Mouse (Mus musculus) forebrain, embryonic 12.5 days (tissue): ENCODE results near the gene Cabcoco1. TPM values are rescaled to one million over a fixed set of nuclear protein-coding genes. Genes with fewer than 3 reads are reported as not detected.

Experiments used
- ATAC-seq: fragments of 200-750 bp; cut with Nextera tagmentation; 2 replicates; pipeline ENCODE4 v1.8.0; 2017; ENCODE audit warnings: moderate TSS enrichment; ENCODE audit not compliant: low FRiP score
- H3K27ac ChIP-seq: fragments of 300-500 bp; sonication (generic); 2 replicates; pipeline ENCODE4 v1.5.1; 2016; ENCODE audit warnings: mild to moderate bottlenecking
- H3K27me3 ChIP-seq: fragments of 300-500 bp; sonication (generic); 2 replicates; pipeline ENCODE4 v1.6.1; 2016; ENCODE audit warnings: mild to moderate bottlenecking
- H3K36me3 ChIP-seq: fragments of 300-500 bp; sonication (generic); replicated peaks from 2 replicates; pipeline ENCODE4 v1.6.1; 2016; ENCODE audit warnings: mild to moderate bottlenecking
- H3K4me1 ChIP-seq: fragments of 300-500 bp; sonication (generic); 2 replicates; pipeline ENCODE4 v1.6.1; 2016
- H3K4me2 ChIP-seq: fragments of 300-500 bp; sonication (generic); 2 replicates; pipeline ENCODE4 v1.6.1; 2016; ENCODE audit warnings: mild to moderate bottlenecking, moderate library complexity
- H3K4me3 ChIP-seq: fragments of 300-500 bp; sonication (generic); replicated peaks from 2 replicates; pipeline ENCODE4 v1.5.1; 2016; ENCODE audit warnings: mild to moderate bottlenecking
- H3K9ac ChIP-seq: fragments of 300-500 bp; sonication (generic); 2 replicates; pipeline ENCODE4 v1.6.1; 2016; ENCODE audit warnings: mild to moderate bottlenecking
- H3K9me3 ChIP-seq: fragments of 300-500 bp; sonication (generic); 2 replicates; pipeline ENCODE4 v1.6.1; 2016
- WGBS: fragments of 180-500 bp; shearing (Covaris S2); methylation state at CpG from one replicate; pipeline ENCODE4 v1.1.7; 2016; 5-methylcytosine and 5-hydroxymethylcytosine counted together
- polyA plus RNA-seq: library from polyadenylated mRNA; unstranded; fragments of >200 nt; fragmentation: Nextera tagmentation; extraction: Ambion mirVana; gene quantifications from 2 replicates; pipeline ENCODE4 v1.2.1, GENCODE M21; 2016

Gene Cabcoco1
- polyA plus RNA-seq, 1 experiment from 2014 or later, result 0.38 TPM

GRCm38 (mm10) chr10:68495246-68495645 lies 46.5 kb downstream of the Cabcoco1 start:
- Histone ChIP-seq H3K4me1 (no peaks in the 10 kb centered on the region), H3K27ac (no peak overlapping the region), H3K27me3 (no peaks in the 10 kb centered on the region), H3K9me3 (no peaks in the 10 kb centered on the region), H3K36me3 (no peaks in the 10 kb centered on the region), H3K9ac (no peak overlapping the region), H3K4me3 (no peak overlapping the region), H3K4me2 (no peak overlapping the region)
- 98% methylated on average over 2 of the region's 2 CpGs for WGBS
- ATAC-seq, result no peak

GRCm38 (mm10) chr10:68491557-68491956 lies 50.1 kb downstream of the Cabcoco1 start:
- Histone ChIP-seq H3K4me2 (no peak overlapping the region), H3K4me1 (no peaks in the 10 kb centered on the region), H3K9ac (no peak overlapping the region), H3K36me3 (no peaks in the 10 kb centered on the region), H3K27me3 (no peaks in the 10 kb centered on the region), H3K9me3 (no peaks in the 10 kb centered on the region), H3K27ac (no peak overlapping the region), H3K4me3 (no peak overlapping the region)
- 88% methylated on average over 11 of the region's 11 CpGs for WGBS
- ATAC-seq, result no peak

GRCm38 (mm10) chr10:68490781-68491180 lies 50.9 kb downstream of the Cabcoco1 start:
- H3K4me3 ChIP-seq, result no peak overlapping the region
- H3K27ac ChIP-seq, result no peak overlapping the region
- WGBS, result 69% methylated on average over 6 of the region's 6 CpGs
- H3K36me3 ChIP-seq, result no peaks in the 10 kb centered on the region
- H3K9ac ChIP-seq, result no peak overlapping the region
- H3K9me3 ChIP-seq, result no peaks in the 10 kb centered on the region
- no peak overlapping the region for H3K4me2 ChIP-seq
- no peaks in the 10 kb centered on the region for H3K4me1 ChIP-seq
- H3K27me3 ChIP-seq, result no peaks in the 10 kb centered on the region
- ATAC-seq, result no peak

GRCm38 (mm10) chr10:68472799-68473198 lies 68.9 kb downstream of the Cabcoco1 start:
- Histone ChIP-seq H3K9ac (no peak overlapping the region), H3K27me3 (no peaks in the 10 kb centered on the region), H3K4me2 (no peak overlapping the region), H3K4me1 (no peaks in the 10 kb centered on the region), H3K9me3 (no peaks in the 10 kb centered on the region), H3K4me3 (no peak overlapping the region), H3K36me3 (no peaks in the 10 kb centered on the region), H3K27ac (no peak overlapping the region)
- WGBS, result 89% methylated on average over 8 of the region's 8 CpGs
- no peak for ATAC-seq

DNA sequence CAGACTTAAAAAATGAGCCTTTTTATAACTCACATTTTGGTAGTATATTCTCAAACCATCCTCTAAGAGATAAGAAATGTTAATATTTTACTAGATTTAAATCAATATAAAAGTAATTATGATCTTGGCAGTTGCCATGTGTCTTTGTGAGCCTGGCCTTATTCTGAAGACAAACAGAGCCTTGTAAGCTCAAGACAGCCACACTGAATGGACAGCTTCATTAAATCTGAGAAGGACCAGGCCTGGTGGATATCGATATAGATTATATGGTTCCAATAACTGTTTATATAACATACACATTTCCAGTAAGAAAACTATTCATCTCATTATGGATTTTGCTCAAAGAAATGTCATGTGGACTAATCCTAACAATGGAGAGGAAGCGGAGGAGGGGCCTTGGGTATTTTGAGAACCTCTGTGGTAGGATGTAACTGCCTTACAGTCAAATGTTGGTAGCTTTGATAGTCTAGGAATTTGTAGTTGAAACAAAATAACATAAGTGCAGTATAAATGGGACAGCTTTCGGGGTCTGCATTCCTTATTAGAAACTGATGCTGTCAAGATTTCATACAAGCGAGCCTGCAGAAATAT lies 75.9 kb downstream of the Cabcoco1 start:
- Histone ChIP-seq H3K4me1 (no peaks in the 10 kb centered on the region), H3K36me3 (no peaks in the 10 kb centered on the region), H3K9me3 (no peaks in the 10 kb centered on the region), H3K27ac (no peak overlapping the region), H3K9ac (no peak overlapping the region), H3K4me3 (no peak overlapping the region), H3K4me2 (no peak overlapping the region), H3K27me3 (no peaks in the 10 kb centered on the region)
- whole genome bisulfite sequencing, result 87% methylated on average over 4 of the region's 4 CpGs
- no peak for ATAC-seq

- H3K9me3 ChIP-seq, result no peaks in the 10 kb centered on the region
- no peaks in the 10 kb centered on the region for H3K4me1 ChIP-seq
- H3K9ac ChIP-seq, result no peak overlapping the region
- H3K4me3 ChIP-seq, result no peak overlapping the region
- no peak overlapping the region for H3K4me2 ChIP-seq
- H3K36me3 ChIP-seq, result no peaks in the 10 kb centered on the region
- no peak for ATAC-seq
- no peaks in the 10 kb centered on the region for H3K27me3 ChIP-seq
- H3K27ac ChIP-seq, result no peak overlapping the region
- WGBS, result 33% methylated on average over 7 of the region's 7 CpGs
Measured at GRCm38 (mm10) chr10:68464943-68465342, 76.8 kb downstream of the Cabcoco1 start.

DNA sequence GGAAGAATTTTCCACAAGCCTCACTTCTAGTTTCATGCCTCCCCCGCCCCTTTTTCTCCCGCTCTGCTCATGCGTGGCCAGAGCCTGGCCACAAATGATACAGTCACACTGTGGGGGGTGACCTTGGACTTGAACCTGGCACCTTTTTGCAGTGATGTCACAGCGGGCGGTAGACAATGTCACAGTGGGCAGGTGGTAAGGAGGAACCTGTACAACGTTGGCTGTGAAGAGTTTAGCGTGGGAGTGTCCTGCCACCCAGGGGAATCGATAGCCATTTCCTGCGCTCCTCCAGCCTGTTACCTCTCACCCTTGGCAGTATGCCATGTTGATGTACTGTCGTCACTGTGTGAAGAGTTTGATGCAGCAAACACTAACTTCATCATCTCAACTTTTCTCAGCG lies 81.9 kb downstream of the Cabcoco1 start:
- 89% methylated on average over 11 of the region's 11 CpGs for WGBS
- Histone ChIP-seq H3K4me3 (no peak overlapping the region), H3K4me2 (no peak overlapping the region), H3K4me1 (no peaks in the 10 kb centered on the region), H3K27me3 (no peaks in the 10 kb centered on the region), H3K27ac (no peak overlapping the region), H3K36me3 (no peaks in the 10 kb centered on the region), H3K9me3 (no peaks in the 10 kb centered on the region), H3K9ac (no peak overlapping the region)
- ATAC-seq, result 0 out of 2 replicates have a peak, but pooled peaks have one; percentile 39

- Histone ChIP-seq H3K4me2 (no peak overlapping the region), H3K36me3 (no peaks in the 10 kb centered on the region), H3K4me3 (no peak overlapping the region), H3K4me1 (no peaks in the 10 kb centered on the region), H3K27me3 (no peaks in the 10 kb centered on the region), H3K9me3 (no peaks in the 10 kb centered on the region), H3K27ac (no peak overlapping the region), H3K9ac (no peak overlapping the region)
- WGBS, result 94% methylated on average over 7 of the region's 7 CpGs
- ATAC-seq, result no peak
Measured at GRCm38 (mm10) chr10:68457019-68457418, 84.7 kb downstream of the Cabcoco1 start.

DNA sequence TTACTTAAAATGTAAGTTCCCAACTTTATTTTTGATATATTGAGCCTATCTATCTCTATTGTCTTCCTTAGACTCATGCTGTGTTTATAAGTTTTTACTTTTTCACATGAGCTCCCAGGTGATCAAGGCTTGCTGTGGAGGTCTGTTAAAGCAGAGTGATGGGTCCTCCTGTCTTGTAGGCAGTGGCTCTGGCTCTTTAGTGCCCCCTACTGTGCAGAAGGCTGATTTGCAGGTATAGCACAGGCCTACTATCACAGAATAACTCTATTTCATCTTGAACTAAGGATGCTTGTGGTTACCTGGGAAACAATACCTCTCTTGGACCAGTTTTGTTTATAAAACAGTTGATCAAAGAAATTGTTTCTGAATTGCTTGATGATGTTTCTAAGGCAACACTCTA lies 87.2 kb downstream of the Cabcoco1 start:
- no peak overlapping the region for H3K9ac ChIP-seq
- H3K27ac ChIP-seq, result no peak overlapping the region
- H3K4me3 ChIP-seq, result no peak overlapping the region
- H3K9me3 ChIP-seq, result no peaks in the 10 kb centered on the region
- no peak for ATAC-seq
- no peak overlapping the region for H3K4me2 ChIP-seq
- H3K27me3 ChIP-seq, result no peaks in the 10 kb centered on the region
- no peaks in the 10 kb centered on the region for H3K4me1 ChIP-seq
- no peaks in the 10 kb centered on the region for H3K36me3 ChIP-seq

DNA sequence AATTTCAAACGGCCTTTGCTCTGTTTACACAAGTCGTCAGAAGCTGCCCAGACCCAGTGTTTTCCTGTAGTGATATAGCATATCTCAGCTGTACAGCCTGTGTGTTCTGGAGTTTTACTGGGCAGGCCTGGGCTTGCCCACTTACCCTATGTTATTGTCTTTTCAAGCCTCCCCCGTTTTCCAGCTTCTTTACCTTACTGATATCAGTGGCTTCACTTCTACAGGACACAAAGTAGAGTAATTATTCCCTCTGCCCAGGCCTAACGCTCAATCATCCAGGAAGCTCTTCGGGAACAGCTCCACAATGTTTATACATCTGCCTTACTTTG lies 94.9 kb downstream of the Cabcoco1 start:
- no peak overlapping the region for H3K4me3 ChIP-seq
- H3K9me3 ChIP-seq, result no peaks in the 10 kb centered on the region
- no peaks in the 10 kb centered on the region for H3K36me3 ChIP-seq
- H3K4me1 ChIP-seq, result peaks cover 9% of the 10 kb centered on the region
- WGBS, result 67% methylated on average over 5 of the region's 5 CpGs
- no peak for ATAC-seq
- H3K27ac ChIP-seq, result no peak overlapping the region
- H3K4me2 ChIP-seq, result no peak overlapping the region
- H3K9ac ChIP-seq, result no peak overlapping the region
- no peaks in the 10 kb centered on the region for H3K27me3 ChIP-seq

- no peak overlapping the region for H3K4me3 ChIP-seq
- 82% methylated on average over 15 of the region's 15 CpGs for WGBS
- peaks cover 9% of the 10 kb centered on the region for H3K4me1 ChIP-seq
- H3K27ac ChIP-seq, result no peak overlapping the region
- H3K9ac ChIP-seq, result no peak overlapping the region
- H3K27me3 ChIP-seq, result no peaks in the 10 kb centered on the region
- no peaks in the 10 kb centered on the region for H3K36me3 ChIP-seq
- no peak overlapping the region for H3K4me2 ChIP-seq
- no peaks in the 10 kb centered on the region for H3K9me3 ChIP-seq
- ATAC-seq, result no peak
Measured at GRCm38 (mm10) chr10:68445876-68446796, 95.6 kb downstream of the Cabcoco1 start.

DNA sequence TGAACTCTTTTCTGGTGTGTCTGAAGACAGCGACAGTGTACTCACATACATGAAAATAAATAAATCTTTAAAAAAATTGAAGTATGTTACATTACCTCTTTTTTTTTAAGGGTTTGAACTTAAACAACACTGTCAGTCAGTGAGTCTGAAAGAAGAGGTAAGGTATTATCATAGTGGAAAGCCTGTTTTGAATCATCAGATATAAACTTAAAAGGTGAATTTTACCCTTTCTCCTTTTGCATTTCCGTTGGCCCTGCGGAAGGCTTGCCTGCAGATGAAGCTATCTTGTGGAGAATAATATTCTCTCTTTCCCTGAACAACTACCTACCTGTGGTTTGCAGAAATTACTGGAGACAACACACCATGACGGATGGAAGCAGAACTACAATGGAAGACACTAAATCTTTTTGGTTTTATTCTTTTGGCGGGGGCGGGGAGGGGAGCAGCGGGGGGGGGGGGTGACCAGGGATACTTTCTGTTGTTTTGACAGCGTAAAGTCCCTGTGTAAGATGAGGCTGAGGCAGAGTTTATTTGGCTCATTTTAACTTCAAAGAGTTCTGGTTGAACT lies 96.4 kb downstream of the Cabcoco1 start:
- no peak overlapping the region for H3K9ac ChIP-seq
- no peak overlapping the region for H3K4me3 ChIP-seq
- WGBS, result 53% methylated on average over 8 of the region's 8 CpGs
- ATAC-seq, result no peak
- no peak overlapping the region for H3K27ac ChIP-seq
- no peak overlapping the region for H3K4me2 ChIP-seq
- no peaks in the 10 kb centered on the region for H3K27me3 ChIP-seq
- H3K9me3 ChIP-seq, result no peaks in the 10 kb centered on the region
- H3K36me3 ChIP-seq, result no peaks in the 10 kb centered on the region
- H3K4me1 ChIP-seq, result peaks cover 9% of the 10 kb centered on the region
